Mouse (Mus musculus) hindbrain, embryonic 16.5 days (tissue): ENCODE results near the gene Stat5b. TPM values are rescaled to one million over a fixed set of nuclear protein-coding genes. Genes with fewer than 3 reads are reported as not detected.

Experiments
- ATAC-seq: fragments of 200-750 bp; cut with Nextera tagmentation; 2 replicates; pipeline ENCODE4 v1.8.0; 2017; ENCODE audit warnings: moderate TSS enrichment, moderate library complexity
- H3K27ac ChIP-seq: fragments of 300-500 bp; sonication (generic); 2 replicates; pipeline ENCODE4 v1.5.1; 2014; ENCODE audit warnings: low read depth, mild to moderate bottlenecking, control low read depth, low read length, moderate library complexity
- H3K27me3 ChIP-seq: fragments of 300-500 bp; sonication (generic); replicated peaks from 2 replicates; pipeline ENCODE4 v1.6.1; 2014; ENCODE audit warnings: low read length; ENCODE audit not compliant: control insufficient read depth, insufficient read depth
- H3K36me3 ChIP-seq: fragments of 300-500 bp; sonication (generic); 2 replicates; pipeline ENCODE4 v1.6.1; 2014; ENCODE audit warnings: mild to moderate bottlenecking, low read length, moderate library complexity, mixed read lengths; ENCODE audit not compliant: control insufficient read depth, insufficient read depth
- H3K4me1 ChIP-seq: fragments of 300-500 bp; sonication (generic); 2 replicates; pipeline ENCODE4 v1.6.1; 2014; ENCODE audit warnings: low read depth, low read length; ENCODE audit not compliant: control insufficient read depth, insufficient read depth
- H3K4me2 ChIP-seq: fragments of 300-500 bp; sonication (generic); 2 replicates; pipeline ENCODE4 v1.6.1; 2014; ENCODE audit warnings: mild to moderate bottlenecking, low read length, control low read depth, moderate library complexity
- H3K4me3 ChIP-seq: fragments of 300-500 bp; sonication (generic); 2 replicates; pipeline ENCODE4 v1.5.1; 2014; ENCODE audit warnings: mild to moderate bottlenecking, low read length, control low read depth, moderate library complexity
- H3K9ac ChIP-seq: fragments of 300-500 bp; sonication (generic); 2 replicates; pipeline ENCODE4 v1.6.1; 2014; ENCODE audit warnings: low read depth, mild to moderate bottlenecking, control low read depth, low read length, moderate library complexity
- H3K9me3 ChIP-seq: fragments of 300-500 bp; sonication (generic); 2 replicates; pipeline ENCODE4 v1.6.1; 2014; ENCODE audit warnings: mild to moderate bottlenecking, low read length, moderate library complexity; ENCODE audit not compliant: control insufficient read depth
- WGBS: fragments of 180-500 bp; shearing (Covaris S2); extraction: QIAGEN DNeasy Blood & Tissue Kit; methylation state at CpG from one replicate; pipeline ENCODE4 v1.1.7; 2014; 5-methylcytosine and 5-hydroxymethylcytosine counted together
- polyA plus RNA-seq: library from polyadenylated mRNA; unstranded; fragments of >200 nt; fragmentation: Nextera tagmentation; extraction: Ambion mirVana; gene quantifications from 2 replicates; pipeline ENCODE4 v1.2.1, GENCODE M21; 2015

The Stat5b gene
- 15.0 and 18.9 TPM in 2 replicates for polyA plus RNA-seq

DNA sequence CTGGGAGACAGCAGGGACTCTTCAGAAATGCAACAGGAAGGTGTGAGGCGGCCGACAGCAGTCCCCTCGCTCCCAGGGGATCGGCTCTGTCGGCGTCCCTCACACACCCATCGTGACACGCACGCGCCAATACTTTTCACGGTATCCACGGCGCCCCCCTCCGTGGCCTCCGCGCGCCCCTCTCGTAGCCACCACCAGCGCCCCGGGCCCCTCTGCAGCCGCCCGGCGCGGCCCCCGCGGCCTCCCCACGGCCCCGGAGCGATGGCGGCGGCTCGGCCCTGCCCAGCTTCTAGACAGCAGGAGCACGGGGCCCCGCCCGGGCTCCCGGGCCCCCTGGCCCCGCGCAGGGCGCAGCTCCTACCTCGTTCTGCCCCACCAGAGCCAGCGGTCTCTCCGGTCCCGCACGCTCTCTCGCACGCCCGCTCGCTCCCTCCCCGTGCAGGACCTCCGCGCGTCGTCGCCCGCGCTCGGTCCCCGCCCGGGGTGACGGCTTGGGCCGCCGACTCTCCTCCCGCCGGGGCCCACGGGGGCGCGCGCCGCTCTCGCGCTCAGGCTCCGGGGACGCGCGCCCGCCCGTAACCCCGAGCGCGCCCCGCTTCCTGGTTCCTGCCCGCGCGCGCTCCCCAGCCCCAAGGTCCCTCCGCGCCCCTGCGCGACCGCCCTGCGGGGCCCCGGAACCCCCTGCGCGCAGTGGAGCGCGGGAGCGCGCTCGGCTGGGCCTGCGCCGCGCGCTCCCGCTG is at the start of gene Stat5b:
TSS of gene Stat5b (minus strand) at position 687 of the 740 bp plus-strand sequence.
- Histone ChIP-seq H3K4me1 (peaks cover 12% of the 10 kb centered on the region), H3K27me3 (no peaks in the 10 kb centered on the region), H3K27ac (peak within 1 kb of the TSS; percentile 89), H3K4me3 (peak within 1 kb of the TSS; percentile 95), H3K36me3 (no peaks in the 10 kb centered on the region), H3K9me3 (no peaks in the 10 kb centered on the region), H3K4me2 (peak within 1 kb of the TSS; percentile 85), H3K9ac (peak within 1 kb of the TSS; percentile 98)
- WGBS = 1% methylated on average over 83 of the region's 104 CpGs
- peak; percentile 82 for ATAC-seq

DNA sequence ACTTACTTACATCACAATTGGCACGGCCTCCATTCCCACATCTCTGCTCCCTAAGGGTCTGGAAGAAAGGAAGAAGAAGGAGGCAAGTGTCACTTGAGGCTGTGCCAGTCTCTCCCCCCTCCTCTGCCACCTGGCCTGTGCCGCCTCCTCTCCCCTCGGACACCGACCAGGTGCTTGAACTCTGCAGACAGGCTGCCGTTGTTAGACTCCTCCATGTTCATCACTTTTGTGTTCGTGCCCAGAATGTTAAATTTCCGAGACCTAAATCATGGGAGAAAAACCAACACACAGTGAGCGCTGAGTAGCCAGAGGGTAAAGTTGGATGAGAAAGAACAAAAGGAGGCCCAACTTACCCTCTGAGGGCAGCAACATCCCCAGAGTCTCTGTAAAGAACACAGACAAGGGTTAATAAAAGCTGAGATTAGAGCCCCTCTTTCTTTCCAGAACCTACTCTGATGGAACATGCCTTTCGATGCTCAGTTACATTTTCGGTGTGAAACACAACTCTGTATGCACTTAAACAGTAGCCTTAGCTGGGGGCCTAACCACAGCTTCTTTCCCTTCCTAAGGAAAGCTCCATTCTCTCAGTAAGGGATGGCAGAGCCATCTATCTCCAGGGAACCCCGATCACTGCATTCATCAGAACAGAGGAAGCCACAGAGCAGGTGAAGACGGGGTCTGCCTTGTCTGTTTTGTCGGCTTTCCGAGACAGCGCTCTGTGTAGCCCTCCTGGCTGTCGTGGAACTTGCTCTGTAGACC is 48.1 kb upstream of the Stat5b start:
- no peak overlapping the region for H3K9ac ChIP-seq
- H3K9me3 ChIP-seq = peaks cover 6% of the 10 kb centered on the region
- H3K4me1 ChIP-seq = peaks cover 4% of the 10 kb centered on the region
- H3K27ac ChIP-seq = no peak overlapping the region
- H3K27me3 ChIP-seq = no peaks in the 10 kb centered on the region
- H3K36me3 ChIP-seq = peaks cover 29% of the 10 kb centered on the region
- WGBS = 46% methylated on average over 16 of the region's 16 CpGs
- no peak overlapping the region for H3K4me2 ChIP-seq
- ATAC-seq = 0 out of 2 replicates have a peak, but pooled peaks have one; percentile 37
- H3K4me3 ChIP-seq = no peak overlapping the region

DNA sequence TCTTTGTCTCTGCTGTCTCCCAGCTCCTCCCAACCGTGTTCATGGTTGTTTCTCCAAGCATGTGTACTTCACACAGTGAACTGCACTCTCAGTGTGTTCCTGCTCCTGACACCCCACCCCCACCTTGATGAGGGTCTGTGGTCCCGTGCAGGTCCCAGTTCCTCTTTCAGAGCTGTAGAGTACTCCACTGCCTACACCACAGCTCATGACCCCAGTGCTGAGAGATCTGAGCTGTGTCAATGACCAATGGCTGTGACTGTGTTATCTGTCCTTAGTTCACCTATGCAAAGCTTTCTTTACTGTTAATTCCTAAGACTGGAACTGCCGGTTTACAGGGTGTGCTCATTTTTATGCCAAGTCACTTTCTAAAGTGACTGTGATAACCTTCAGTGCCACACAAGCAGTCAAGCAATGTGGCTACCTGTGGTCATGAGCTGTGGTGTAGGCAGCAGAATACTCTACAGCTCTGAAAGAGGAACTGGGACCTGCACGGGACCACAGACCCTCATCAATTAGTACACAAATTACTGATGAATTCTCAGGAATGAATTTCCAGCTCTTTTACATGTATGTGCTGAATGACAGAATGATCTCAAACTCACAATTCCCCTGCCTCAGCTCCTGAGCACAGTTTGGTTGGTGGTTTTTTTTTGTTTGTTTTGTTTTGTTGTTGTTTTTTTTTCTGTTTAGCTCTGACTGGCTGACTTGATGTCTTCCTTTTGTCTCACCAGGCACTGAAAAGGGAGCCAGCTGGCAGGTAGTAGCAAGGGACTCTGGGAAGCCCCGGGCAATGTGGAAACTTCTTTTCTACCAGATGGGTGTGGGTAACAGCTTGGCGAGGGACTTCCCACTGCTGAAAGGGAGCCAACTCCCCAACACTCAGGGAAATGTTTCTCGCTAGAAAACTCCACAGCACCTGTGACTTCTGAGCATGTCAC is 47.0 kb upstream of the Stat5b start:
- Histone ChIP-seq H3K4me2 (no peak overlapping the region), H3K9me3 (peaks cover 6% of the 10 kb centered on the region), H3K4me1 (peaks cover 4% of the 10 kb centered on the region), H3K36me3 (peaks cover 29% of the 10 kb centered on the region), H3K27ac (no peak overlapping the region), H3K27me3 (no peaks in the 10 kb centered on the region), H3K9ac (no peak overlapping the region), H3K4me3 (no peak overlapping the region)
- 63% methylated on average over 7 of the region's 7 CpGs for WGBS
- ATAC-seq = no peak

- Histone ChIP-seq H3K36me3 (peaks cover 19% of the 10 kb centered on the region), H3K27me3 (no peaks in the 10 kb centered on the region), H3K27ac (no peak overlapping the region), H3K9ac (no peak overlapping the region), H3K4me2 (no peak overlapping the region), H3K9me3 (no peaks in the 10 kb centered on the region), H3K4me1 (peaks cover 4% of the 10 kb centered on the region), H3K4me3 (no peak overlapping the region)
- ATAC-seq = no peak
- WGBS = 66% methylated on average over 10 of the region's 10 CpGs
These were observed 45.6 kb upstream of the Stat5b start for GRCm38 (mm10) chr11:100896078-100896477.

- no peak overlapping the region for H3K4me2 ChIP-seq
- H3K9ac ChIP-seq = no peak overlapping the region
- no peak overlapping the region for H3K4me3 ChIP-seq
- ATAC-seq = no peak
- no peaks in the 10 kb centered on the region for H3K9me3 ChIP-seq
- H3K27me3 ChIP-seq = no peaks in the 10 kb centered on the region
- peaks cover 4% of the 10 kb centered on the region for H3K4me1 ChIP-seq
- no peak overlapping the region for H3K27ac ChIP-seq
- 54% methylated on average over 9 of the region's 9 CpGs for WGBS
- peaks cover 13% of the 10 kb centered on the region for H3K36me3 ChIP-seq
These were observed 43.8 kb upstream of the Stat5b start for GRCm38 (mm10) chr11:100894146-100894918.

DNA sequence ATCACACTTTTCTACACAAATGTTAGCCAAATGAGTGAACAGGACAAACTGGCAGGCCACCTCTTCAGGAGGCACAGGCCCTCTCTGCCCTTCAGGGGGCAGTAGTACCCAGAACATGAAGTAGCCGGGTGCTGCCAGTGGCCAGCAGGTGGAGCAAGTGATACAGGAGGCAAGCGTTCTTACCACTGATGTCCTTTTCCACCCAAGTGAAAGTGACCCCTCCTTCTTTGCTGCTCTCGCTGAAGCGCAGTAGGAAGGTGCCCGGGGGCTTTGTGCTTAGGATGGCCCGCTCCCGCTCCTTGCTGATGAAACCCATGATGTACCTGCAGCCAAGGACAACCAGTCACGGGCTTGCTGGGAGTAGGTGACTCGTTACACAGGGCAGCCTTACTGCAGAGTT is 43.0 kb upstream of the Stat5b start:
- peak; percentile 38; the same call in 1 of the 2 replicates for ATAC-seq
- no peak overlapping the region for H3K4me3 ChIP-seq
- peaks cover 1% of the 10 kb centered on the region for H3K4me1 ChIP-seq
- no peak overlapping the region for H3K9ac ChIP-seq
- no peaks in the 10 kb centered on the region for H3K27me3 ChIP-seq
- no peak overlapping the region for H3K27ac ChIP-seq
- H3K9me3 ChIP-seq = no peaks in the 10 kb centered on the region
- no peak overlapping the region for H3K4me2 ChIP-seq
- H3K36me3 ChIP-seq = peaks cover 15% of the 10 kb centered on the region
- WGBS = 13% methylated on average over 8 of the region's 9 CpGs

GRCm38 (mm10) chr11:100892435-100892834 is 41.9 kb upstream of the Stat5b start:
- Histone ChIP-seq H3K27ac (no peak overlapping the region), H3K9me3 (no peaks in the 10 kb centered on the region), H3K4me2 (no peak overlapping the region), H3K36me3 (peaks cover 18% of the 10 kb centered on the region), H3K9ac (no peak overlapping the region), H3K4me3 (no peak overlapping the region), H3K4me1 (no peaks in the 10 kb centered on the region), H3K27me3 (no peaks in the 10 kb centered on the region)
- WGBS = 89% methylated on average over 5 of the region's 5 CpGs
- ATAC-seq = no peak
